Comparison of ENCODE assay signal across 13 mouse cellular contexts in genomic region chr3:82023065-82023464, GRCm38 (mm10).
"Had no signal": no experiment of that assay in that cellular context is flagged by ENCODE, and none has a peak within 500 bp of the region (broad histone marks: within the 10 kb centered on the region; RNA-seq: fewer than 3 reads in every experiment).

No protein-coding gene starts in this region.

- DNase-seq: gastrocnemius, adult 2 months; gastrocnemius, postnatal 10 days; gastrocnemius, postnatal 25 days; heart, adult 18-20 months; heart, postnatal 10 days; heart, postnatal 4 days; kidney, adult 11 months; kidney, postnatal 14 days; layer of hippocampus, adult 9-11 months; layer of hippocampus, postnatal 36 days; left cerebral cortex, postnatal 4 days had no signal

- ATAC-seq: hindbrain, postnatal 0 days; intestine, embryonic 16.5 days had no signal
